Mouse (Mus musculus) C2C12 (cell line): Measurements from ENCODE around the gene Cacna2d3. TPM values are rescaled to one million over a fixed set of nuclear protein-coding genes. Genes with fewer than 3 reads are reported as not detected.

ENCODE experiments used
- H3K27me3 ChIP-seq: one replicate; pipeline ENCODE4 v1.6.1; 2011; ENCODE audit not compliant: control insufficient read depth, insufficient read depth, insufficient read length
- H3K36me3 ChIP-seq: one replicate; pipeline ENCODE4 v1.6.1; 2011; ENCODE audit not compliant: control insufficient read depth, insufficient read depth
- H3K4me3 ChIP-seq: one replicate; pipeline ENCODE4 v1.5.1; 2011; ENCODE audit warnings: mild to moderate bottlenecking, control low read depth; ENCODE audit not compliant: poor library complexity, insufficient read depth, severe bottlenecking
- H3K79me2 ChIP-seq: one replicate; pipeline ENCODE4 v1.6.1; 2011; ENCODE audit not compliant: control insufficient read depth, insufficient read depth
- H3K79me3 ChIP-seq: one replicate; pipeline ENCODE4 v1.6.1; 2011; ENCODE audit warnings: low read depth, control low read depth
- H3ac ChIP-seq: one replicate; pipeline ENCODE3; 2011; ENCODE audit warnings: low read depth; ENCODE audit not compliant: control insufficient read depth, insufficient read length
- CEBPB ChIP-seq: IDR thresholded peaks from one replicate; pipeline ENCODE4 v1.6.1; 2011; ENCODE audit warnings: low read depth, mild to moderate bottlenecking, control low read depth, moderate library complexity
- CTCF ChIP-seq: IDR thresholded peaks from one replicate; pipeline ENCODE4 v1.5.1; 2011; ENCODE audit not compliant: control insufficient read depth, insufficient read depth, insufficient read length
- FOSL1 ChIP-seq: IDR thresholded peaks from one replicate; pipeline ENCODE4 v1.8.0; 2011; ENCODE audit warnings: mild to moderate bottlenecking, low read length; ENCODE audit not compliant: poor library complexity, insufficient read depth, severe bottlenecking
- MAX ChIP-seq: IDR thresholded peaks from one replicate; pipeline ENCODE4 v1.6.1; 2011; ENCODE audit warnings: mild to moderate bottlenecking, control low read depth
- MYOD1 ChIP-seq: IDR thresholded peaks from one replicate; pipeline ENCODE4 v1.6.1; 2011; ENCODE audit warnings: low read depth; ENCODE audit not compliant: control insufficient read depth, insufficient read length
- MYOG ChIP-seq: IDR thresholded peaks from one replicate; pipeline ENCODE4 v1.6.1; 2011; ENCODE audit not compliant: control insufficient read depth, insufficient read length; ENCODE audit errors: extremely low read depth
- USF1 ChIP-seq: IDR thresholded peaks from one replicate; pipeline ENCODE4 v1.6.1; 2011; ENCODE audit warnings: low read depth, mild to moderate bottlenecking, control low read depth, moderate library complexity
- polyA plus RNA-seq: library from polyadenylated mRNA; unstranded; fragments of >200 nt; fragmentation: generic; extraction: Trizol; gene quantifications from one replicate; pipeline ENCODE4 v1.2.1, GENCODE M21; 2012; ENCODE audit warnings: missing spikeins

Gene Cacna2d3
- polyA plus RNA-seq, 1 experiment, result not detected

DNA sequence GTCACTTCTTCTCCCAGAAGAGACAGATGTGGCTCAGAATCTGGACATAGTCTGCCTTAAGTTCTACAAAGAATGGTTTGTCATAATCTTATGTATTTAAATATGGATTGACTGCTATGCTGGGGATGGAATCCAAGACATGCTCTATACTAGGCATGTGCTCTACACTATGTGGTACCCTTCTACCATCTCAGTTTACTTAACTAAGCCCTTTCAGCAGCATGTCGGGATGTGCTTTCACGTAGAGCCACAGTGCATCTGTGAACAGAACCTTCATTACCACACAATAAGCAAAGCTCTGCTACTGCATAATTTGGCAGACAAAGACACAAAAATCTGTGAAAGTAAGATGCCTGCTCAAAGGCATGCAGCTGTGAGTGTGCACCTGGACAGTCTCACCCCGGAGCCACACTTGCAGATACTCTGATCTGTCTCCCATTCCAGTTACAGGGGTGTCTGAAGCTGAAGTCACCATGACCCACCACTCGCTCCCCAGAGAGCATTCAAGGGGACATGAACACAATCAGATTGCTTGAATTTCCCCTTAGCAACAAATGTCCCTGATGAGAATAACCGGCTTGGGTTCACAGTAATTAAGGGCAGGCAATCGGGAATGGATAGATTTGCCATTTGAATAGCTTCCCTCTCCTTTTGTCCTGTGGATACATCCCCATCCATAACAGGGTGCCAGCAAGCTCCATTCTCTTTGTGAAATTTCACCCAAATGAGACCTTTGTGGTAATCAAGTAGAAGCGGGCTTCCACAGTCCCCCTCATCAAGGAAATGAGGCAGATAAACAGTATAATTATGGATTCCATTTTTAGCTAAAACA is 773.4 kb downstream of the Cacna2d3 start:
- no peak for TF ChIP-seq CEBPB
- TF ChIP-seq MYOD1, result no peak
- no peak for TF ChIP-seq MAX
- no peak for TF ChIP-seq USF1
- no peak for TF ChIP-seq MYOG
- TF ChIP-seq FOSL1, result no peak
- TF ChIP-seq CTCF, result no peak
- H3K79me2 ChIP-seq, result no peaks in the 10 kb centered on the region
- no peaks in the 10 kb centered on the region for H3K27me3 ChIP-seq
- no peaks in the 10 kb centered on the region for H3K36me3 ChIP-seq
- no peaks in the 10 kb centered on the region for H3K79me3 ChIP-seq
- H3K4me3 ChIP-seq, result no peak overlapping the region
- H3ac ChIP-seq, result no peak overlapping the region

GRCm38 (mm10) chr14:28932746-28933293 is 788.8 kb downstream of the Cacna2d3 start:
- H3ac ChIP-seq, result no peak overlapping the region
- no peaks in the 10 kb centered on the region for H3K27me3 ChIP-seq
- no peaks in the 10 kb centered on the region for H3K79me3 ChIP-seq
- no peak overlapping the region for H3K4me3 ChIP-seq
- H3K36me3 ChIP-seq, result no peaks in the 10 kb centered on the region
- TF ChIP-seq FOSL1 (no peak), MAX (no peak), USF1 (no peak), CEBPB (no peak), MYOD1 (no peak), CTCF (no peak), MYOG (no peak)
- no peaks in the 10 kb centered on the region for H3K79me2 ChIP-seq

DNA sequence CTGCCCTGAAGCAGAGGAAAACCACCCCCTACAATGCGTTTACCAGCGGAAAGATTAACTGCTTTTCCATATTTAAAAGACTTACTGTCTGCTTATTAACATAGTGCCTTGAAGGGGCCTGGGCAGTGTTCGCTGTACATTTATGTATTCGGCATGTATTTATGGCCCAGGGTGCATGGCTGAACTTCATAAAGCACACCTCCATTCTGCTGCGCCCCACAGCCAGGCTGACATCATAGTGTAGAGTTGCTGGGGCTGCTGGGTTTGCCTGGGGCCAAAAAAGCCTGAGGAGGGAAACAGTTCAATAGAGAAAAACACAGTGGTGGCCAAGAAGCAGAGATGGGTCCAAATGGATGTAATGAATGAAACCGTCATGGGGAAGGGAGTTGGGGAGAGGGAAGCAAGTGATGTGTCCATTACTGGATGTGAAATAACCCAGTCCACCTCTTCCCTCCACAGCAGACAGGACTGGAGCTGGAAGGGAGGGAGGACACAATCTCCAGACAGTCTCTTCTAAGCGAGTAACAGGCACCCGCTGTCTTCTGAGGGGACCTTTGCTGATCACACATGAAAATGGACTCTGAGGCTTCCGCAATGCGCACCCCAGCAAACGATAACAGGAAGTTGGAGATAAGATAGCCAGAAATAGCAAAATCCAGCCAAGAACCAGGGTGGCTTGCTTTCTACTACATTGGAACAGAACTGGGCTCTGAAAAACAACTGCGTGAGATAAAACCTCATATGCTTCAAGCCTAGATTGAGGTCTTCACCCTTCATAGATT is 798.3 kb downstream of the Cacna2d3 start:
- H3K4me3 ChIP-seq, result no peak overlapping the region
- H3K79me2 ChIP-seq, result no peaks in the 10 kb centered on the region
- TF ChIP-seq MAX (no peak), FOSL1 (no peak), USF1 (no peak), MYOD1 (no peak)
- H3K27me3 ChIP-seq, result no peaks in the 10 kb centered on the region
- no peaks in the 10 kb centered on the region for H3K79me3 ChIP-seq
- no peak overlapping the region for H3ac ChIP-seq
- H3K36me3 ChIP-seq, result no peaks in the 10 kb centered on the region

DNA sequence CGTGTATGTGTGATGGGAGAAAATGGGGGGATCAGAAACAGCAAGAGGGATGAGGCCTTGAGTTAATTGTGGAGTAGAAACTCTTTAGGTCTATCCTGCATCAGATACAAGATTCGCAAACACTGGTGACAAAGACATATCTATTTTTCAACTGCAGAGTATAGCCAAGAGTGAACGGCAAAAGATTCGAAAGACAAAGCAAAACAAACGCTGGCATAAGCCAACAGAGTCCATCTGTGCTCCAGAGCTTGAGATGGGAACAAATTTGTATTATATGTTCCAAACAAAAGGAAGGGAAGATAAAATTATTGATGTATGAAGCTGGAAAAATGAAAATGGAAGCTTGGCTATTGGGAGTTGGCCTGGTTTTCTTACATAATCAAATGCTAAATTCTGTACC is 802.8 kb downstream of the Cacna2d3 start:
- TF ChIP-seq MYOD1, result no peak
- no peak for TF ChIP-seq CTCF
- no peak for TF ChIP-seq CEBPB
- TF ChIP-seq FOSL1, result no peak
- TF ChIP-seq USF1, result no peak
- TF ChIP-seq MAX, result no peak
- H3K79me3 ChIP-seq, result no peaks in the 10 kb centered on the region
- H3K79me2 ChIP-seq, result no peaks in the 10 kb centered on the region

DNA sequence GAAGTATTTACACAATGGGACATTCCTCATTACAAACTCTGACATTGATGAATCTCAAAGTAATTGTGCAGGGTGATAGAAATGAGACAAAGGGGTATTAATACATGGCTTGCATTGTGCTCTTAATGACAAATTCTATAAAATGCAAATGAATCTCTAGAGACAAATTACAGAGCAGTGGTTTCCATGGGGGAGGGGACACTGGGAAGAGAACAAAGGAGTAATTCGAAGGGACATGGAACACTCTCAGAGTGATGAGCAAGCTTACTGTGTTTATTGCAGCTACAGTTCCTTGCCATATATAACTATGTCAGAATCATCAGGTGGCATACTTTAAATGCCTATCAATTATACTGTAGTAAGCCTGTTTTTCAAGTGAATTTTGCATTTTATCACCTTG is 806.7 kb downstream of the Cacna2d3 start:
- Histone ChIP-seq H3K79me2 (no peaks in the 10 kb centered on the region), H3K4me3 (no peak overlapping the region), H3ac (no peak overlapping the region), H3K27me3 (no peaks in the 10 kb centered on the region), H3K79me3 (no peaks in the 10 kb centered on the region), H3K36me3 (no peaks in the 10 kb centered on the region)
- TF ChIP-seq CTCF (no peak), MAX (no peak), CEBPB (no peak), MYOG (no peak), USF1 (no peak), FOSL1 (no peak), MYOD1 (no peak)

More for the DNA sequence above, 802.8 kb downstream of the Cacna2d3 start:
- H3K27me3 ChIP-seq, result no peaks in the 10 kb centered on the region
- no peak overlapping the region for H3K4me3 ChIP-seq
- H3ac ChIP-seq, result no peak overlapping the region
- no peaks in the 10 kb centered on the region for H3K36me3 ChIP-seq
